Mouse (Mus musculus): ENCODE data around the gene P4ha2. TPM values are rescaled to one million over a fixed set of nuclear protein-coding genes. Genes with fewer than 3 reads are reported as not detected.

P4ha2 gene
- total and polyA plus RNA-seq, 2 experiments from 2014 or later: 8.6 to 8.9 TPM

GRCm38 (mm10) chr11:54056132-54056531 lies 43.8 kb upstream of the P4ha2 start:
- Histone ChIP-seq H3K36me3 (ENCODE audit: insufficient read depth, low read length) (no peaks in the 10 kb centered on the region), H3K9ac (replicated peaks; ENCODE audit: low read length, poor library complexity, severe bottlenecking) (no peak overlapping the region), H3K27ac (ENCODE audit: low read depth, low read length) (no peak overlapping the region), H3K4me3 (ENCODE audit: low read depth, low read length) (no peak overlapping the region), H3K9me3 (ENCODE audit: low read length) (no peaks in the 10 kb centered on the region), H3K27me3 (ENCODE audit: insufficient read depth, low read length) (no peaks in the 10 kb centered on the region), H3K4me1 (ENCODE audit: insufficient read depth, low read length) (no peaks in the 10 kb centered on the region; the same call in 1 of the 2 replicates), H3K4me2 (ENCODE audit: low read depth, low read length, poor library complexity, severe bottlenecking) (no peak overlapping the region)
- ATAC-seq (ENCODE audit: low FRiP score) (no peak), DNase-seq (ENCODE audit: low spot score) (peak; percentile 80)
- peak; percentile 53 for TF ChIP-seq CTCF (IDR thresholded peaks at IDR 0.05)
- 37% methylated on average over 8 of the region's 8 CpGs for WGBS

GRCm38 (mm10) chr11:54057428-54057827 lies 42.5 kb upstream of the P4ha2 start:
- H3K36me3 ChIP-seq (ENCODE audit: insufficient read depth, low read length): no peaks in the 10 kb centered on the region
- no peak overlapping the region for H3K27ac ChIP-seq (ENCODE audit: low read depth, low read length)
- H3K9ac ChIP-seq (replicated peaks; ENCODE audit: low read length, poor library complexity, severe bottlenecking): no peak overlapping the region
- no peak for TF ChIP-seq CTCF (IDR thresholded peaks at IDR 0.05)
- no peaks in the 10 kb centered on the region for H3K27me3 ChIP-seq (ENCODE audit: insufficient read depth, low read length)
- WGBS: 0% methylated on average over 1 of the region's 2 CpGs
- H3K9me3 ChIP-seq (ENCODE audit: low read length): no peaks in the 10 kb centered on the region
- H3K4me3 ChIP-seq (ENCODE audit: low read depth, low read length): no peak overlapping the region
- no peak for DNase-seq (ENCODE audit: low spot score)
- H3K4me2 ChIP-seq (ENCODE audit: low read depth, low read length, poor library complexity, severe bottlenecking): no peak overlapping the region
- no peak for ATAC-seq (ENCODE audit: low FRiP score)
- no peaks in the 10 kb centered on the region; the same call in 1 of the 2 replicates for H3K4me1 ChIP-seq (ENCODE audit: insufficient read depth, low read length)

DNA sequence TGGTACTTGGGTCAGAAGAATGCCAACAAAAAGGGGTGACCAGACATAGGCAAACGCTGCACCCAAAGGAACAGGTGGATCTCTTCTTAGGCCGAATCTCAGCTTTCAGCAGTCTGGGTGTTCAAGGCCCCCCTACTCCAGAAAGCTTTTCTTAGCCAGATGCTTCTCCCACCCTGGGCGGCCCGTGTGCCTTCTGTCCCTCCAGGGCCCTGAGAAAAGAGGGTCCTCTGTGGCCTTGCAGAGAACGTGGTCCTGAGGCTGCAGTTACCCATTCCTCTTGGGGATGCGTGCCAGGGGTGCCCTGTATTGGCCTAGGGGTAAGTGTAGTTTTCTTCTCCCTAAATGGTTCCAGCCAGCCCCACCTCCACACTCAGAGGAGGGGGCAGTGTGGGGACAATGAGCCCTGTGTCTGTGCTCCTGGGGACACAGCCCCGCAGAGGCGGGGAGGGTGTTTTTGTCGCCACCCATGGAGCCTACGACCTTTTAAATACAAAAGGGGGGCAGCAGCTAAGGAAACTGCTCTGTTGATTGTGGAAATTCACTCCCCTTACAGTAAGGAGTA lies 41.8 kb upstream of the P4ha2 start:
- no peak overlapping the region for H3K4me2 ChIP-seq (ENCODE audit: low read depth, low read length, poor library complexity, severe bottlenecking)
- no peaks in the 10 kb centered on the region; the same call in 1 of the 2 replicates for H3K4me1 ChIP-seq (ENCODE audit: insufficient read depth, low read length)
- 35% methylated on average over 10 of the region's 10 CpGs for WGBS
- no peaks in the 10 kb centered on the region for H3K36me3 ChIP-seq (ENCODE audit: insufficient read depth, low read length)
- no peaks in the 10 kb centered on the region for H3K9me3 ChIP-seq (ENCODE audit: low read length)
- H3K27ac ChIP-seq (ENCODE audit: low read depth, low read length): peak overlapping the region; percentile 51; the same call in 1 of the 2 replicates
- no peak for TF ChIP-seq CTCF (IDR thresholded peaks at IDR 0.05)
- no peaks in the 10 kb centered on the region for H3K27me3 ChIP-seq (ENCODE audit: insufficient read depth, low read length)
- no peak overlapping the region for H3K9ac ChIP-seq (replicated peaks; ENCODE audit: low read length, poor library complexity, severe bottlenecking)
- peak; percentile 65; the same call in 1 of the 2 replicates for ATAC-seq (ENCODE audit: low FRiP score)
- H3K4me3 ChIP-seq (ENCODE audit: low read depth, low read length): no peak overlapping the region
- peak; percentile 44 for DNase-seq (ENCODE audit: low spot score)

DNA sequence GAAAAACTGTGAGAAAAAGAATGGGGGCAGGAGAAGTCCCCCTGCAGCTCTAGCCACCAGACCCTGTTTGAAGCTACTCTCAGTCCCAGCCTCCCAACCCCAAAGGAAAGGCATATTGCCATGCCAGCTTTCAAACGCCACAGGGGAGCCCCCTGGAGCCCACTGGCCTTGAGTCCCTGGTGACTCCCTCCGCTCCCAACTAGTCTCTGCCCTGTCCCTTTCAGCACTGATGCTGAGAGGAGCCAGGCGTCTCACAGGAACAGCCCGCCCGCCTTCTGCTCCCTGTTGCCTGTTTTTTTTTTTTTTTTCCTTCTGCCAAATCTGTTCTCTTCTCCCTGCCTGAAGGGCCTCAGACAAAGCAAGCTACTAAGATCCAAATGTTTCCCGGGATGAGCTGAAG lies 41.3 kb upstream of the P4ha2 start:
- Histone ChIP-seq H3K4me1 (ENCODE audit: insufficient read depth, low read length) (no peaks in the 10 kb centered on the region; the same call in 1 of the 2 replicates), H3K27ac (ENCODE audit: low read depth, low read length) (peak overlapping the region; percentile 51; the same call in 1 of the 2 replicates), H3K4me3 (ENCODE audit: low read depth, low read length) (no peak overlapping the region), H3K9ac (replicated peaks; ENCODE audit: low read length, poor library complexity, severe bottlenecking) (no peak overlapping the region), H3K27me3 (ENCODE audit: insufficient read depth, low read length) (no peaks in the 10 kb centered on the region), H3K36me3 (ENCODE audit: insufficient read depth, low read length) (no peaks in the 10 kb centered on the region), H3K4me2 (ENCODE audit: low read depth, low read length, poor library complexity, severe bottlenecking) (no peak overlapping the region), H3K9me3 (ENCODE audit: low read length) (no peaks in the 10 kb centered on the region)
- peak; percentile 55; the same call in 1 of the 2 replicates for ATAC-seq (ENCODE audit: low FRiP score)
- 22% methylated on average over 6 of the region's 6 CpGs for WGBS
- peak; percentile 68 for DNase-seq (ENCODE audit: low spot score)
- TF ChIP-seq CTCF (IDR thresholded peaks at IDR 0.05): no peak

DNA sequence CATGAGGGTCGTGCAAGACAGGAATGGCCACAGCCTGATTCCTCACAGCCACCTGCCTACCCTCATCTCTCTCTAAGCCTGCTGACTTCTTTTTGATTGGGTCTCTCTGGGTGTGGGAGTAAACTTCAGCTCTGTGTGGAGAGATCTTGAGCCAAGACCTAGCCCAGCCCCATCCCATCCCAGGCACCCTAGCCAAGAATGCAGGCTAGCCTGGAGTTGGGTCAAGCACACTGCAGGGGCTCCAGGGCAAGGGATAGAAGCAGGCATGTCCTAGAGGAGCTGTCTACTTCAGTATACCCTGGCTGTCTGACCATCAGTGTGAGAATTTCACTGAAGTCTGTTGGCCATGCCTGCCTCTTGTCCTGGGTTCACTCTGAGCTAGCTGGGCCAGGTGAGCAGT lies 40.4 kb upstream of the P4ha2 start:
- no peak for TF ChIP-seq CTCF (IDR thresholded peaks at IDR 0.05)
- Histone ChIP-seq H3K4me3 (ENCODE audit: low read depth, low read length) (no peak overlapping the region), H3K4me1 (ENCODE audit: insufficient read depth, low read length) (no peaks in the 10 kb centered on the region; the same call in 1 of the 2 replicates), H3K4me2 (ENCODE audit: low read depth, low read length, poor library complexity, severe bottlenecking) (no peak overlapping the region), H3K27me3 (ENCODE audit: insufficient read depth, low read length) (no peaks in the 10 kb centered on the region), H3K9ac (replicated peaks; ENCODE audit: low read length, poor library complexity, severe bottlenecking) (no peak overlapping the region), H3K27ac (ENCODE audit: low read depth, low read length) (peak overlapping the region; percentile 21; the same call in 1 of the 2 replicates), H3K9me3 (ENCODE audit: low read length) (no peaks in the 10 kb centered on the region), H3K36me3 (ENCODE audit: insufficient read depth, low read length) (no peaks in the 10 kb centered on the region)
- no peak for DNase-seq (ENCODE audit: low spot score)
- WGBS: 39% methylated on average over 1 of the region's 1 CpGs
- ATAC-seq (ENCODE audit: low FRiP score): no peak

- Histone ChIP-seq H3K4me3 (ENCODE audit: low read depth, low read length) (no peak overlapping the region), H3K9ac (replicated peaks; ENCODE audit: low read length, poor library complexity, severe bottlenecking) (no peak overlapping the region), H3K27me3 (ENCODE audit: insufficient read depth, low read length) (no peaks in the 10 kb centered on the region), H3K9me3 (ENCODE audit: low read length) (no peaks in the 10 kb centered on the region), H3K36me3 (ENCODE audit: insufficient read depth, low read length) (no peaks in the 10 kb centered on the region), H3K4me2 (ENCODE audit: low read depth, low read length, poor library complexity, severe bottlenecking) (no peak overlapping the region), H3K4me1 (ENCODE audit: insufficient read depth, low read length) (no peaks in the 10 kb centered on the region; the same call in 1 of the 2 replicates), H3K27ac (ENCODE audit: low read depth, low read length) (no peak overlapping the region)
- TF ChIP-seq CTCF (IDR thresholded peaks at IDR 0.05): no peak
- ATAC-seq (ENCODE audit: low FRiP score): no peak
- WGBS: 49% methylated on average over 9 of the region's 9 CpGs
- no peak for DNase-seq (ENCODE audit: low spot score)
These were observed 39.6 kb upstream of the P4ha2 start for GRCm38 (mm10) chr11:54060316-54060715.

All from midbrain, postnatal 0 days (tissue).